Mouse (Mus musculus): ENCODE results near the gene Olfr1128. TPM values are rescaled to one million over a fixed set of nuclear protein-coding genes. Genes with fewer than 3 reads are reported as not detected.

Gene Olfr1128
- polyA plus RNA-seq (2012; rRNA removed), result not detected in 2 replicates

DNA sequence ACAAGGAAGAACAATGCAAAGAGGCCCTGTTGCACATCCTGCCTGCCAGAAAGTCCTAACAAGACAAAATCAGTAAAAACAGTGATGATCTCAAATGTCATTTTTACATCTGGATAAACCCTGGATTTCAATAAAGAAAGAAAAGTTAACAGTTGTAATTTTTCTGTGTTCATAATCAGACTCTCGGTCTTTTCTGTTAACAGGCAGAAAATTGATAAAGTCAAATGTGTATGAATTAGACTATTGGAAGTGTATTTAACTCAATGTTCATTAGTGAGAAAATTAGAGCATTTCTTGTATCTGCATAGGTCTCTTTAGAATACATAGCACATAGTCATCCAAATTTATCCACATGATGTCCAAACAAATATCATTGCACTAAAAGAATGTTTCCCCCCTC lies at the start of gene Olfr1128:
Gene Olfr1128 (minus strand): TSS at position 101 of the 400 bp plus-strand sequence.

GRCm38 (mm10) chr2:87573602-87574001 lies 28.3 kb upstream of the Olfr1128 start, which contains the start of gene Olfr1129:
TSS of gene Olfr1129 (plus strand) at chr2:87573902.

DNA sequence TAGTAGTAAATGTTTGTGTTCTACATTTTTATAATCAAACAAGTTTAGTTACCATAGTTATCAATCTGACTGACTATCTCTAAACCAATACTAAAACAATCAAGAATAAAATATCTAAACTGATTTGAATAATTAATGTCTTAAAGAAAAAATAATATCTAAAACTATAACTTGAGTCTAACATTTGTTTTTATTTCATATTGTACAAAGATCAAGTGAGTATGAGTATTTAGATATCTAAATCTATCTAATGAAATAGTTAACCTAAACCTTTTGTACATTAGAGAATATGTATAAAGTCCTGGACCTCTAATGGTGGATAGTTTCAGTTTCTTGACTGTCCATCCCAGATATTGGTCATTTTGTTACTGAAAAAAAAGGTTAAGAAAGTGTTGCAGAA lies 13.8 kb downstream of the Olfr1128 start, which contains the start of gene Olfr153:
Gene Olfr153 (plus strand): TSS at position 301 of the 400 bp plus-strand sequence.

DNA sequence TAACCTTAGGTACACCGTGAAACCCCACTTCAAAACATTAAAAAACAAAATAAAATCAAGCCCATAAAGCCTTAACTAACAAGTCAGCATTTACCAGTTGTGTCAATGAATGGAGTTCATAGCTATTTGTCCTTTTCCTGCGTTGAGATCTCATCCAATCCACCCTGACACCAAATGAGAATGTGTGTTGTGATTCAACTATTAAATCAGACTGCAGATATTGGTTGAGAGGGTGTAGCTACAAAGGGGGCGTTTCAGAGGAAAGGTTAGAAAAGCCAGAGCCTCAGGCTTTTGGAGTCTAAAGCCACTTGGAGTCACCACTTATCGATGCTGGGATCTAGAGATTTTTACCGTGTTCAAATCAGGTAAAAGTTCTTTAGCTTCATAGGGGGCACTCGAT lies 39.1 kb downstream of the Olfr1128 start, which contains the start of gene Pramel6:
Gene Pramel6 (plus strand): TSS at position 301 of the 400 bp plus-strand sequence.

GRCm38 (mm10) chr2:87496993-87497392 lies 48.3 kb downstream of the Olfr1128 start, which contains the start of gene Pramel7:
TSS of gene Pramel7 (minus strand) at chr2:87497093.

Other genes starting within 250 kb of the Olfr1128 start
- gene Olfr1118, start 238.0 kb downstream of the Olfr1128 start, polyA plus RNA-seq (2012; rRNA removed), result not detected in 2 replicates
- gene Olfr1120, start 190.7 kb downstream of the Olfr1128 start, polyA plus RNA-seq (2012; rRNA removed), result not detected in 2 replicates
- gene Olfr1121, start 175.6 kb downstream of the Olfr1128 start, polyA plus RNA-seq (2012; rRNA removed), result not detected in 2 replicates
- not detected in 2 replicates for gene Olfr1122, start 159.7 kb downstream of the Olfr1128 start, polyA plus RNA-seq (2012; rRNA removed)
- not detected in 2 replicates for gene Olfr1123, start 128.9 kb downstream of the Olfr1128 start, polyA plus RNA-seq (2012; rRNA removed)
- gene Olfr1124, start 115.3 kb downstream of the Olfr1128 start, polyA plus RNA-seq (2012; rRNA removed), result not detected in 2 replicates
- gene Olfr1126, start 91.6 kb downstream of the Olfr1128 start, polyA plus RNA-seq (2012; rRNA removed), result not detected in 2 replicates
- not detected in 2 replicates for gene Pramel7, start 48.4 kb downstream of the Olfr1128 start, polyA plus RNA-seq (2012; rRNA removed)
- gene Pramel6, start 39.0 kb downstream of the Olfr1128 start, polyA plus RNA-seq (2012; rRNA removed), result not detected in 2 replicates
- gene Olfr153, start 13.7 kb downstream of the Olfr1128 start, polyA plus RNA-seq (2012; rRNA removed), result not detected in 2 replicates
- gene Olfr1129, start 28.4 kb upstream of the Olfr1128 start, polyA plus RNA-seq (2012; rRNA removed), result not detected in 2 replicates
- not detected in 2 replicates for gene Olfr1130, start 60.7 kb upstream of the Olfr1128 start, polyA plus RNA-seq (2012; rRNA removed)
- not detected in 2 replicates for gene Olfr1131, start 81.6 kb upstream of the Olfr1128 start, polyA plus RNA-seq (2012; rRNA removed)
- gene Olfr1132, start 92.0 kb upstream of the Olfr1128 start, polyA plus RNA-seq (2012; rRNA removed), result not detected in 2 replicates
- gene Olfr1133, start 101.8 kb upstream of the Olfr1128 start, polyA plus RNA-seq (2012; rRNA removed), result not detected in 2 replicates
- not detected in 2 replicates for gene Olfr1134, start 112.9 kb upstream of the Olfr1128 start, polyA plus RNA-seq (2012; rRNA removed)
- gene Olfr1135, start 128.1 kb upstream of the Olfr1128 start, polyA plus RNA-seq (2012; rRNA removed), result not detected in 2 replicates
- gene Olfr1136, start 148.4 kb upstream of the Olfr1128 start, polyA plus RNA-seq (2012; rRNA removed), result not detected in 2 replicates
- gene Olfr1137, start 167.6 kb upstream of the Olfr1128 start, polyA plus RNA-seq (2012; rRNA removed), result not detected in 2 replicates
- not detected in 2 replicates for gene Olfr1138, start 194.4 kb upstream of the Olfr1128 start, polyA plus RNA-seq (2012; rRNA removed)
- not detected in 2 replicates for gene Olfr1140, start 198.2 kb upstream of the Olfr1128 start, polyA plus RNA-seq (2012; rRNA removed)
- not detected in 2 replicates for gene Olfr1141, start 208.4 kb upstream of the Olfr1128 start, polyA plus RNA-seq (2012; rRNA removed)
- not detected in 2 replicates for gene Olfr152, start 233.9 kb upstream of the Olfr1128 start, polyA plus RNA-seq (2012; rRNA removed)